Mouse (Mus musculus): ENCODE results near the gene Ugt1a6a. TPM values are rescaled to one million over a fixed set of nuclear protein-coding genes. Genes with fewer than 3 reads are reported as not detected.

Gene Ugt1a6a
- polyA plus RNA-seq, 1 experiment = 2.1 TPM

- Histone ChIP-seq H3K4me3 (ENCODE audit: low read depth, low read length) (peak within 1 kb of the TSS; percentile 31), H3K27ac (ENCODE audit: insufficient read depth, low read depth, low read length) (peak within 1 kb of the TSS; percentile 67), H3K4me1 (ENCODE audit: control insufficient read depth, insufficient read depth, insufficient read length, low read length) (peaks cover 24% of the 10 kb centered on the region), H3K36me3 (ENCODE audit: control insufficient read depth, insufficient read depth, low read length) (peaks cover 5% of the 10 kb centered on the region), H3K27me3 (ENCODE audit: control insufficient read depth, insufficient read depth, low read length) (no peaks in the 10 kb centered on the region)
- TF ChIP-seq CTCF (IDR thresholded peaks at IDR 0.05; ENCODE audit: extremely low read depth, insufficient read length, insufficient replicate concordance, low read depth, low read length) = no peak
- TF ChIP-seq POLR2A (IDR thresholded peaks at IDR 0.05; ENCODE audit: low read depth, low read length) = no peak
- 44% methylated on average over 8 of the region's 8 CpGs for WGBS
Observed at GRCm38 (mm10) chr1:88211812-88212211, 77.2 kb downstream of the Ugt1a6a start, which contains the start of gene Ugt1a1. Ugt1a1 (plus strand) TSS chr1:88211959.

- Histone ChIP-seq H3K4me1 (ENCODE audit: control insufficient read depth, insufficient read depth, insufficient read length, low read length) (peaks cover 22% of the 10 kb centered on the region), H3K27me3 (ENCODE audit: control insufficient read depth, insufficient read depth, low read length) (no peaks in the 10 kb centered on the region), H3K4me3 (ENCODE audit: low read depth, low read length) (peak overlapping the region; percentile 31), H3K36me3 (ENCODE audit: control insufficient read depth, insufficient read depth, low read length) (peaks cover 8% of the 10 kb centered on the region), H3K27ac (ENCODE audit: insufficient read depth, low read depth, low read length) (peak overlapping the region; percentile 67)
- TF ChIP-seq CTCF (IDR thresholded peaks at IDR 0.05; ENCODE audit: extremely low read depth, insufficient read length, insufficient replicate concordance, low read depth, low read length) (no peak), POLR2A (IDR thresholded peaks at IDR 0.05; ENCODE audit: low read depth, low read length) (no peak)
- 47% methylated on average over 8 of the region's 8 CpGs for WGBS
Observed at GRCm38 (mm10) chr1:88212341-88213045, 77.9 kb downstream of the Ugt1a6a start.

GRCm38 (mm10) chr1:88213061-88213460, 78.5 kb downstream of the Ugt1a6a start:
- Histone ChIP-seq H3K27ac (ENCODE audit: insufficient read depth, low read depth, low read length) (peak overlapping the region; percentile 67), H3K4me1 (ENCODE audit: control insufficient read depth, insufficient read depth, insufficient read length, low read length) (peaks cover 19% of the 10 kb centered on the region), H3K36me3 (ENCODE audit: control insufficient read depth, insufficient read depth, low read length) (peaks cover 8% of the 10 kb centered on the region), H3K4me3 (ENCODE audit: low read depth, low read length) (no peak overlapping the region), H3K27me3 (ENCODE audit: control insufficient read depth, insufficient read depth, low read length) (no peaks in the 10 kb centered on the region)
- WGBS = 67% methylated on average over 1 of the region's 1 CpGs
- TF ChIP-seq CTCF (IDR thresholded peaks at IDR 0.05; ENCODE audit: extremely low read depth, insufficient read length, insufficient replicate concordance, low read depth, low read length) (no peak), POLR2A (IDR thresholded peaks at IDR 0.05; ENCODE audit: low read depth, low read length) (no peak)

- Histone ChIP-seq H3K4me1 (ENCODE audit: control insufficient read depth, insufficient read depth, insufficient read length, low read length) (peaks cover 16% of the 10 kb centered on the region; the same call in 1 of the 2 replicates), H3K4me3 (ENCODE audit: low read depth, low read length) (peak overlapping the region; percentile 21; the same call in 1 of the 2 replicates), H3K27me3 (ENCODE audit: control insufficient read depth, insufficient read depth, low read length) (no peaks in the 10 kb centered on the region), H3K36me3 (ENCODE audit: control insufficient read depth, insufficient read depth, low read length) (peaks cover 8% of the 10 kb centered on the region), H3K27ac (ENCODE audit: insufficient read depth, low read depth, low read length) (peak overlapping the region; percentile 65)
- 44% methylated on average over 2 of the region's 2 CpGs for WGBS
- TF ChIP-seq POLR2A (IDR thresholded peaks at IDR 0.05; ENCODE audit: low read depth, low read length) (no peak), CTCF (IDR thresholded peaks at IDR 0.05; ENCODE audit: extremely low read depth, insufficient read length, insufficient replicate concordance, low read depth, low read length) (no peak)
Observed at GRCm38 (mm10) chr1:88213766-88214461, 79.3 kb downstream of the Ugt1a6a start.

- TF ChIP-seq POLR2A (IDR thresholded peaks at IDR 0.05; ENCODE audit: low read depth, low read length) (no peak), CTCF (IDR thresholded peaks at IDR 0.05; ENCODE audit: extremely low read depth, insufficient read length, insufficient replicate concordance, low read depth, low read length) (no peak)
- Histone ChIP-seq H3K4me1 (ENCODE audit: control insufficient read depth, insufficient read depth, insufficient read length, low read length) (peaks cover 15% of the 10 kb centered on the region; the same call in 1 of the 2 replicates), H3K4me3 (ENCODE audit: low read depth, low read length) (peak overlapping the region; percentile 21; the same call in 1 of the 2 replicates), H3K27ac (ENCODE audit: insufficient read depth, low read depth, low read length) (peak overlapping the region; percentile 65), H3K36me3 (ENCODE audit: control insufficient read depth, insufficient read depth, low read length) (peaks cover 8% of the 10 kb centered on the region), H3K27me3 (ENCODE audit: control insufficient read depth, insufficient read depth, low read length) (no peaks in the 10 kb centered on the region)
- 66% methylated on average over 2 of the region's 2 CpGs for WGBS
Observed at GRCm38 (mm10) chr1:88214462-88214952, 79.9 kb downstream of the Ugt1a6a start.

- H3K4me1 ChIP-seq (ENCODE audit: control insufficient read depth, insufficient read depth, insufficient read length, low read length) = peaks cover 15% of the 10 kb centered on the region; the same call in 1 of the 2 replicates
- TF ChIP-seq CTCF (IDR thresholded peaks at IDR 0.05; ENCODE audit: extremely low read depth, insufficient read length, insufficient replicate concordance, low read depth, low read length) (no peak), POLR2A (IDR thresholded peaks at IDR 0.05; ENCODE audit: low read depth, low read length) (no peak)
- H3K4me3 ChIP-seq (ENCODE audit: low read depth, low read length) = no peak overlapping the region
- H3K36me3 ChIP-seq (ENCODE audit: control insufficient read depth, insufficient read depth, low read length) = peaks cover 8% of the 10 kb centered on the region
- H3K27me3 ChIP-seq (ENCODE audit: control insufficient read depth, insufficient read depth, low read length) = no peaks in the 10 kb centered on the region
- no peak overlapping the region for H3K27ac ChIP-seq (ENCODE audit: insufficient read depth, low read depth, low read length)
- 74% methylated on average over 10 of the region's 10 CpGs for WGBS
Observed at GRCm38 (mm10) chr1:88215466-88216380, 81.1 kb downstream of the Ugt1a6a start.

Measured in small intestine, adult 2 months (tissue).